Mouse (Mus musculus) heart, embryonic 11.5 days (tissue): Measurements from ENCODE around the gene Slc25a42. TPM values are rescaled to one million over a fixed set of nuclear protein-coding genes. Genes with fewer than 3 reads are reported as not detected.

Experiments used
- ATAC-seq: fragments of 200-750 bp; cut with Nextera tagmentation; replicated peaks from 2 replicates; pipeline ENCODE4 v1.8.0; 2017; ENCODE audit warnings: moderate library complexity; ENCODE audit not compliant: insufficient number of reproducible peaks, low FRiP score, low TSS enrichment
- H3K27ac ChIP-seq: fragments of 300-500 bp; sonication (generic); 2 replicates; pipeline ENCODE4 v1.5.1; 2014; ENCODE audit warnings: mild to moderate bottlenecking, low read depth, low read length
- H3K27me3 ChIP-seq: fragments of 300-500 bp; sonication (generic); 2 replicates; pipeline ENCODE4 v1.6.1; 2014; ENCODE audit warnings: mild to moderate bottlenecking, low read length, mixed read lengths; ENCODE audit not compliant: control insufficient read depth, insufficient read depth
- H3K36me3 ChIP-seq: fragments of 300-500 bp; sonication (generic); 2 replicates; pipeline ENCODE4 v1.6.1; 2014; ENCODE audit warnings: mild to moderate bottlenecking, low read length, moderate library complexity, mixed read lengths; ENCODE audit not compliant: control insufficient read depth, insufficient read depth
- H3K4me1 ChIP-seq: fragments of 300-500 bp; sonication (generic); 2 replicates; pipeline ENCODE4 v1.6.1; 2014; ENCODE audit warnings: low read length; ENCODE audit not compliant: control insufficient read depth, insufficient read depth
- H3K4me2 ChIP-seq: fragments of 300-500 bp; sonication (generic); 2 replicates; pipeline ENCODE4 v1.6.1; 2014; ENCODE audit warnings: mild to moderate bottlenecking, moderate library complexity
- H3K4me3 ChIP-seq: fragments of 300-500 bp; sonication (generic); 2 replicates; pipeline ENCODE4 v1.5.1; 2014; ENCODE audit warnings: low read depth, low read length
- H3K9ac ChIP-seq: fragments of 300-500 bp; sonication (generic); 2 replicates; pipeline ENCODE4 v1.6.1; 2014; ENCODE audit warnings: mild to moderate bottlenecking, low read depth, low read length, moderate library complexity
- H3K9me3 ChIP-seq: fragments of 300-500 bp; sonication (generic); replicated peaks from 2 replicates; pipeline ENCODE4 v1.6.1; 2016; ENCODE audit warnings: low read length; ENCODE audit not compliant: control insufficient read depth
- WGBS: fragments of 180-500 bp; shearing (Covaris S2); extraction: QIAGEN DNeasy Blood & Tissue Kit; methylation state at CpG from one replicate; pipeline ENCODE4 v1.1.7; 2014; ENCODE audit not compliant: insufficient replicate concordance; 5-methylcytosine and 5-hydroxymethylcytosine counted together
- polyA plus RNA-seq: library from polyadenylated mRNA; unstranded; fragments of >200 nt; fragmentation: Nextera tagmentation; extraction: Ambion mirVana; gene quantifications from 2 replicates; pipeline ENCODE4 v1.2.1, GENCODE M21; 2014

Gene Slc25a42
- polyA plus RNA-seq = 4.8 and 5.2 TPM in 2 replicates

DNA sequence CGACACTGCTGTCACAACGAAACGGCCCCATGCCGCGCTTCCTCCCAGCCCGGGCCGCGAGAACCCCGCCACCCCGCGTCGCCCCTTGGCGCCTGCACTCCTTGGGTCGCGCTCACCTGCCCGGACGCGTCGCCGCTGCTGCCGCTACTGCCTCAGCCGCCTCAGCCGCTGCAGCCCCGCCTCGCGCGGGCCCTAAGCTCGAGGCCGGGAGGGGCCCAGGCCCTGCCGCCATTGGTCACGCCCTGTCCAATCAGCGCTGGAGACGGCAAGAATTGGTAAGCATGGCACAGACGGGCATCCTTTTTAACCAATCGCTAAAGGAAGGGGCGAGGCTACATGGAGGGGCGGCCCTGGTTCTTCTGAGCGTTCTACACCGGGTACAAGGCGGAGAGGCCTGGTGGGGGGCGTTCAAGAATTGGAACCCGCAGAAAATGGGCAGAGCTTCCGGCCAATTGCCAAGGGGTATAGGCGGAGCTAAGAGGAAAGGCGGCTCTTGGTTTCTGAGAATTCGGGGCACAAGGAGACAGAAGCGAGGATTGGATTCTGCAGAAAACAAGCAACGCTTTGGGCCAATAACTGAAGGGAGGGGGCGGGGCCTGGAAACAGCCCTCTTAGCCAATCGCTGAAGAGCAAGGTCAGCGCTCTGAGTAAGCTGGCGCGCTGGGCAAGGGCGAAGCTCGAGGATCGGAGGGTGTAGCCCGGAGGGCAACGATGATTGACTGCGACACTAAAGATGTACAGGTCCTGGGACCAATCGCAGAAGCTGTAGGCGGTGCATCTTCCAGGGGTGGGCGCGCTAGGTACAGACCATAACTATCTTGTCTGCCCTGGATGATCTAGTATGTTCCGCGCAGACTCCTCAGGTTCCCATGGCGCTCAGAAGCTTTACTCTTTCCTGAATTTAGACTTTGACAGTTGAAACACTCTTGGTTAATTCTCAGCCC is at the start of gene Slc25a42:
Gene Slc25a42 (minus strand): TSS at position 194 of the 944 bp plus-strand sequence.
- Histone ChIP-seq H3K9me3 (no peaks in the 10 kb centered on the region), H3K27me3 (no peaks in the 10 kb centered on the region; the same call in 1 of the 2 replicates), H3K4me3 (peak within 1 kb of the TSS; percentile 63), H3K4me1 (0 out of 2 replicates have a peak, but pooled peaks cover 9% of the 10 kb centered on the region), H3K9ac (peak within 1 kb of the TSS; percentile 74), H3K27ac (peak within 1 kb of the TSS; percentile 55), H3K36me3 (no peaks in the 10 kb centered on the region), H3K4me2 (peak within 1 kb of the TSS; percentile 95)
- ATAC-seq = peak; percentile 97
- WGBS = under 1% methylated on average over 64 of the region's 66 CpGs

DNA sequence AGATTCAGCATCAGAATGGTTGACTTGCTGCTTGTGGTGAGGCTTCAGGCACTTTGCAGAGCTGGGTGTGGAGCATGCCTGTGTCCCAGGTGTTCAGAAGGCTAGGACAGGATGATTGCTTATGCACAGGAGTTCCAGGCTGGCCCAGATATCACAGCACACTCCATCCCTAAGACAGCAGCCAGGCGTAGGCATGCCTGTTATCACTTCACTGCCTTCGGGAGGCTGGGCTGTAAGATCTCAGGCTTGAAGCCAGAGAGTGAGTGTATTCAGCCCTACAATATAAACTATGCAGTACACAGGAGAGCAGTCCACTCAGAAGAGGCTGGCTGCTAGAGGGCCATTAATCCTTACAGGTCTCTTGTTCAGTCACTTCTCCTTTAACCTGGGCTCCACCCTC is 46.9 kb upstream of the Slc25a42 start:
- H3K4me1 ChIP-seq = no peaks in the 10 kb centered on the region
- ATAC-seq = no peak
- H3K27ac ChIP-seq = no peak overlapping the region
- H3K9ac ChIP-seq = no peak overlapping the region
- no peak overlapping the region for H3K4me2 ChIP-seq
- no peaks in the 10 kb centered on the region for H3K27me3 ChIP-seq
- 37% methylated on average over 2 of the region's 2 CpGs for WGBS
- no peaks in the 10 kb centered on the region for H3K9me3 ChIP-seq
- H3K4me3 ChIP-seq = no peak overlapping the region
- peaks cover 59% of the 10 kb centered on the region for H3K36me3 ChIP-seq

DNA sequence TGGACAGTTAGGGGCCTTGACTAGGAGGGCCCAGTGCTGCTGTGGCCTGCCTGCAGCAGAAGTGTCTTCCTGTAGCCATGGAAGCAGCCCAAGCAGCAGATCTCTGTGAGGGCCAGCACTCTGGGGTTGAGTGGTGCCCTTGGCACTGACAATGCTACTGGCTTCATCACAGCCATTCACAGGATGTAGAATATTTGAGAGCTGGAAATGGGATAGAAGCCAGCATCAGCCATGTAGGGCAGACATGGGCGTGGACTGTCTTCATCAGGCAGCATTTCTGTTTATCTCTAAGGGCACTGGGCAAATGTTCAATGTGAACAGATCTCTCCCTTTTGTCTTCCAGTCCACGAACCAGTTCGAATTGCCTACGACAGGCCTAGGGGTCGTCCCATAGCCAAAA is 46.5 kb upstream of the Slc25a42 start:
- no peak overlapping the region for H3K9ac ChIP-seq
- WGBS = 83% methylated on average over 5 of the region's 5 CpGs
- no peaks in the 10 kb centered on the region for H3K4me1 ChIP-seq
- H3K9me3 ChIP-seq = no peaks in the 10 kb centered on the region
- no peak overlapping the region for H3K27ac ChIP-seq
- H3K4me2 ChIP-seq = no peak overlapping the region
- H3K27me3 ChIP-seq = no peaks in the 10 kb centered on the region
- ATAC-seq = no peak
- peaks cover 59% of the 10 kb centered on the region for H3K36me3 ChIP-seq
- H3K4me3 ChIP-seq = no peak overlapping the region

DNA sequence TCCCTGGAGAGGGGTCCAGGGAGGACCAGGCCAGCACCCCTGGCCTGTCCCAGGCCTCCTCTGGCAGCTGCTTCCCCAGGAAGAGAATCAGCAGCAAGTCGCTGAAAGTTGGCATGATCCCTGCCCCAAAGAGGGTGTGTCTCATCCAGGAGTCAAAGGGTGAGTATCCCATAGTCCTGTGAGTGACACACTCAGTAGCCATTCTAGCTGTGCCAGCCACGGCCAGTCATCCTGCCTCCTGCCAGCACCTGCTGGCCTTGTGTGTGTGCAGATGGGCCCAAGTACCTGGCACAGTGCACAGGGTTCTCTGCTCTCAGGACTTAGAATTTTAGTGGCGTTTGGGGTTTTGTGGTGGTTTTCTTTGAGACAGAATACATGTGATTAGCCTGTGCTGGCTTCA is 45.4 kb upstream of the Slc25a42 start:
- Histone ChIP-seq H3K4me2 (no peak overlapping the region), H3K27ac (no peak overlapping the region), H3K4me1 (no peaks in the 10 kb centered on the region), H3K4me3 (no peak overlapping the region), H3K27me3 (no peaks in the 10 kb centered on the region), H3K9ac (no peak overlapping the region), H3K9me3 (no peaks in the 10 kb centered on the region), H3K36me3 (peaks cover 61% of the 10 kb centered on the region)
- 81% methylated on average over 3 of the region's 3 CpGs for WGBS
- no peak for ATAC-seq

DNA sequence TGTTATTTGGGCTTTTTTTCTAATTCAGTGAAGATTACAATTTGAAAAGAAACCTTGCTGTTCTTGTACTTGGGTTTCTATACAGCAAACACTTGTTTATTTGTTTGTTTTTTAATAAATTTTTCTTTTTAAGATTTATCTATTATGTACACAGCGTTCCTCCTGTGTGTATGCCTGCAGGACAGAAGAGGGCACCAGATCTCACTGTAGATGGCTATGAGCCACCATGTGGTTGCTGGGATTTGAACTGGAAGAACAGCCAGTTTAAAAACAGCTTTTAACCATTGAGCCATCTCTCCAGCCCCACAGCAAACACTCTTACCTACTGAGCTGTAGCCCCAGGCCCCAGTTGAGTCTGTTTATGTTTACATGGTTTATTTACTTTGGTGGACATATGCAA is 42.5 kb upstream of the Slc25a42 start:
- Histone ChIP-seq H3K9me3 (no peaks in the 10 kb centered on the region), H3K4me3 (no peak overlapping the region), H3K9ac (no peak overlapping the region), H3K4me1 (no peaks in the 10 kb centered on the region), H3K27me3 (no peaks in the 10 kb centered on the region), H3K27ac (no peak overlapping the region), H3K36me3 (peaks cover 53% of the 10 kb centered on the region), H3K4me2 (no peak overlapping the region)
- no peak for ATAC-seq
- WGBS = 83% methylated on average over 1 of the region's 1 CpGs

DNA sequence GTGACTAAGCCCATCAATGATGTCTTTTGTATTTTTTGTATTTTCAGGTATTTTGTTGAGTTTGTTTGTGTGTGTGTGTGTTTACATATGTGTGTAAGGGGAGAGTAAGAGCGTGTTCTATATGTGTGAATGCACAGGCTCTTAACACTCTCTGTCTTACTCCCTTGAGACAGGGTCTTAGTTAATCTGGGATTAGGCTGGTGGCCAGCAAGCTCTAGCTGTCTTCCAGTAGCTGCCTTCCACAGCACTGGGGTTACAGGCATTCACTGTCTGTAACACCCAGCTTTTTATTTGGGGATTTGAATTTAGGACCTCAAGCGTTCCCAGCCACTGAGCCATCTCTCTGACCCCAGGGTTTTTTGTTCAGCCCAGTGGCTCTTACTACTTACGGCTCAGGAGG is 35.7 kb upstream of the Slc25a42 start:
- no peak overlapping the region for H3K4me3 ChIP-seq

DNA sequence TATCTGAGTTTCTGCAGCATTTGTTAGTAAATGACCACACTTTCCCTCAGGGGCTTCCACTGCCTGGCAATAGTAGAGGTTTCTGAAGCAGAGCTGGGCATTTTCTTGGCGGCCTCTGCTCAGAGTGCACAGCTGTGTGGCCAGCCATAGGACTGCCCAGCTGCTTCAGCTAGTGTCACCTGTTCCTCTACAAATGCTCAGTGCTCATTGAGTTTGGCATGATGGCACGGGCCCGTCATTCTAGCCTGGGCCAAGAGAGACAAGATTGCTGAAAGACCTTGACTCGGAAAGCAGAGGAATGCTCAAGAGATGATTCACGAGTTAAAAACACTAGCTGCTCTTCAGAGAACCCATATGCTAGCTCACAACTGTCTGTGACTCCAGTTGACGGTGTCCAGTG is 34.5 kb upstream of the Slc25a42 start:
- Histone ChIP-seq H3K27me3 (no peaks in the 10 kb centered on the region), H3K4me2 (no peak overlapping the region), H3K27ac (no peak overlapping the region), H3K4me1 (no peaks in the 10 kb centered on the region), H3K4me3 (no peak overlapping the region), H3K9me3 (no peaks in the 10 kb centered on the region), H3K9ac (no peak overlapping the region), H3K36me3 (peaks cover 37% of the 10 kb centered on the region)
- WGBS = 89% methylated on average over 6 of the region's 6 CpGs
- ATAC-seq = no peak

More for the DNA sequence above, 35.7 kb upstream of the Slc25a42 start:
- Histone ChIP-seq H3K9me3 (no peaks in the 10 kb centered on the region), H3K27ac (no peak overlapping the region), H3K4me2 (no peak overlapping the region), H3K9ac (no peak overlapping the region), H3K4me1 (no peaks in the 10 kb centered on the region), H3K36me3 (peaks cover 41% of the 10 kb centered on the region), H3K27me3 (no peaks in the 10 kb centered on the region)
- WGBS = 90% methylated on average over 3 of the region's 3 CpGs
- ATAC-seq = no peak

DNA sequence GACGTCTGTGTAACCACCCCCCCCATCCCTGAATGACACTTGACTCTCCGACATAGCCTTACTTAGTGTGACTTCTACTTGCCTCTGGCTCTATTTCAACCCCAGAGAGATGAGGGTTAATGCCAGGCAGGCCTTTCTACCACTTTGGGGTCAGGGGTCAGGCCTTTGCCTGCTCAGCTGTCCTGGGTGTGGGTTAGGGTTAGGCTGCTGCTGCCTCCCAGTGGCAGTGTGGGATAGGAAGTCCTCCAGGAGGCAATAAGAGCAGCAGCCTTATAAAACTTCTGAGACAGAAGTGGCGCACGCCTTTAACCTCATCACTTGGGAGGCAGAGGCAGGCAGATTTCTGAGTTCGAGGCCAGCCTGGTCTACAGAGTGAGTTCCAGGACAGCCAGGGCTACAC is 28.5 kb upstream of the Slc25a42 start:
- H3K9me3 ChIP-seq = no peaks in the 10 kb centered on the region
- no peak overlapping the region for H3K27ac ChIP-seq
- no peak for ATAC-seq
- 89% methylated on average over 5 of the region's 5 CpGs for WGBS
- H3K4me1 ChIP-seq = peaks cover under 1% of the 10 kb centered on the region; the same call in 1 of the 2 replicates
- no peak overlapping the region for H3K9ac ChIP-seq
- no peaks in the 10 kb centered on the region for H3K27me3 ChIP-seq
- peaks cover 28% of the 10 kb centered on the region for H3K36me3 ChIP-seq
- H3K4me2 ChIP-seq = no peak overlapping the region
- no peak overlapping the region for H3K4me3 ChIP-seq
